Mouse (Mus musculus) embryonic facial prominence, embryonic 14.5 days (tissue): ENCODE measurements around the gene Glrp1. TPM values are rescaled to one million over a fixed set of nuclear protein-coding genes. Genes with fewer than 3 reads are reported as not detected.

Source experiments
- ATAC-seq: fragments of 200-750 bp; cut with Nextera tagmentation; 2 replicates; pipeline ENCODE4 v1.8.0; 2017; ENCODE audit warnings: low read depth, moderate number of reproducible peaks, moderate TSS enrichment
- DNase-seq: peaks from one replicate; pipeline ENCODE4 v3.0.0-alpha.2; 2015; ENCODE audit warnings: low spot score
- H3K27ac ChIP-seq: fragments of 300-500 bp; sonication (generic); replicated peaks from 2 replicates; pipeline ENCODE4 v1.5.1; 2014; ENCODE audit warnings: low read depth, mild to moderate bottlenecking, low read length, moderate library complexity
- H3K27me3 ChIP-seq: fragments of 300-500 bp; sonication (generic); replicated peaks from 2 replicates; pipeline ENCODE4 v1.6.1; 2014; ENCODE audit warnings: low read length; ENCODE audit not compliant: control insufficient read depth, insufficient read depth
- H3K36me3 ChIP-seq: fragments of 300-500 bp; sonication (generic); 2 replicates; pipeline ENCODE4 v1.6.1; 2014; ENCODE audit warnings: low read length, mixed read lengths; ENCODE audit not compliant: control insufficient read depth, insufficient read depth
- H3K4me1 ChIP-seq: fragments of 300-500 bp; sonication (generic); 2 replicates; pipeline ENCODE4 v1.6.1; 2014; ENCODE audit warnings: antibody characterized with exemption, low read length; ENCODE audit not compliant: control insufficient read depth, insufficient read depth
- H3K4me2 ChIP-seq: fragments of 300-500 bp; sonication (generic); 2 replicates; pipeline ENCODE4 v1.6.1; 2014; ENCODE audit warnings: low read depth, mild to moderate bottlenecking, low read length, moderate library complexity, mixed read lengths
- H3K4me3 ChIP-seq: fragments of 300-500 bp; sonication (generic); 2 replicates; pipeline ENCODE4 v1.5.1; 2014; ENCODE audit warnings: low read depth, mild to moderate bottlenecking, low read length
- H3K9ac ChIP-seq: fragments of 300-500 bp; sonication (generic); 2 replicates; pipeline ENCODE4 v1.6.1; 2014; ENCODE audit warnings: low read depth, mild to moderate bottlenecking, low read length, moderate library complexity, mixed read lengths
- H3K9me3 ChIP-seq: fragments of 300-500 bp; sonication (generic); 2 replicates; pipeline ENCODE4 v1.6.1; 2016; ENCODE audit warnings: low read length; ENCODE audit not compliant: control insufficient read depth
- WGBS: fragments of 180-500 bp; shearing (Covaris S2); extraction: QIAGEN DNeasy Blood & Tissue Kit; methylation state at CpG from one replicate; pipeline ENCODE4 v1.1.7; 2014; 5-methylcytosine and 5-hydroxymethylcytosine counted together
- polyA plus RNA-seq: library from polyadenylated mRNA; unstranded; fragments of >200 nt; fragmentation: Nextera tagmentation; extraction: Ambion mirVana; gene quantifications from 2 replicates; pipeline ENCODE4 v1.2.1, GENCODE M21; 2014

Glrp1 gene
- polyA plus RNA-seq, 1 experiment from 2014 or later, result not detected

DNA sequence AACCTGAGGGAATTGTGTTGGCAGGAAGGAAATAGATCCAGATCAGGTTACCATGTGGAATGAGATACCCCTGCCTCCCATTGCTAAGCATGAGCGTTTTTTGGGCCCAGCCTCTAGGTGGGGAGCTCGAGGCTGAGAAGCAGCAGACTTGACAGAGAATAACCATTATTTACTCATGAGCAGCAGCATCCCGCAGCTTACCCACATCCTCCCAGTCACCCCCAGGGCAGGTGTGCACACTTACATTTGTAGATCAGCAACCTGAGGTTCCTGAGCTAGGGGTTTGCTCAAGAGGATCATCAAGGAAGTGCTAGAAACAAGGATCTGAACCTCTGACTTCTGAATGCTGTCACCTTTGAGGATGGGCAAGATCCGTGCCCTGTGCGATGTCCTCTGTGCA, 3.5 kb downstream of the Glrp1 start:
- Histone ChIP-seq H3K9me3 (no peaks in the 10 kb centered on the region), H3K27me3 (no peaks in the 10 kb centered on the region), H3K36me3 (no peaks in the 10 kb centered on the region), H3K4me2 (no peak overlapping the region), H3K9ac (no peak overlapping the region), H3K4me1 (no peaks in the 10 kb centered on the region), H3K27ac (no peak overlapping the region), H3K4me3 (no peak overlapping the region)
- ATAC-seq (no peak), DNase-seq (no peak)
- 74% methylated on average over 5 of the region's 5 CpGs for WGBS

DNA sequence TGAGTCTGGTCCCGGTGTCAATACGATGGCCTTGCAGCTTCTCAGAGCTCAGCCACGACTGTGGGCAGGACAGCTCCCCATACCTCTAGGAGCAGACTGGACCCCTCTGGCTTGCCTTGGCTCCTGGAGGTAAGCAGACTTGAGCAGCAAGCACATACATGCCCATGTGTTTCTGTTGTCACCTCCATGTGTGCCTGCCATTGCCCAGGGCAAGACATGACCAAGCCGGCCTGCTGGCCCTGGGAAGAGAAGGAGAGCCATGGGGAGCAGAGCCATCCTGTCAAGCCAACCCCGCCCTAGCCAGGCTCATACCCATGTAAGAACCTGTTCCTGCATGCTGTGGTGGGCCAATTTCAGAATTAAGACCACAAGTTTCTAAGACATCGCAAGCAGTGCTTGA, 4.2 kb downstream of the Glrp1 start:
- no peak for DNase-seq
- Histone ChIP-seq H3K27me3 (no peaks in the 10 kb centered on the region), H3K4me1 (no peaks in the 10 kb centered on the region), H3K9ac (no peak overlapping the region), H3K4me3 (no peak overlapping the region), H3K4me2 (no peak overlapping the region), H3K27ac (no peak overlapping the region), H3K9me3 (no peaks in the 10 kb centered on the region), H3K36me3 (no peaks in the 10 kb centered on the region)
- WGBS, result 80% methylated on average over 6 of the region's 6 CpGs
- ATAC-seq, result no peak

DNA sequence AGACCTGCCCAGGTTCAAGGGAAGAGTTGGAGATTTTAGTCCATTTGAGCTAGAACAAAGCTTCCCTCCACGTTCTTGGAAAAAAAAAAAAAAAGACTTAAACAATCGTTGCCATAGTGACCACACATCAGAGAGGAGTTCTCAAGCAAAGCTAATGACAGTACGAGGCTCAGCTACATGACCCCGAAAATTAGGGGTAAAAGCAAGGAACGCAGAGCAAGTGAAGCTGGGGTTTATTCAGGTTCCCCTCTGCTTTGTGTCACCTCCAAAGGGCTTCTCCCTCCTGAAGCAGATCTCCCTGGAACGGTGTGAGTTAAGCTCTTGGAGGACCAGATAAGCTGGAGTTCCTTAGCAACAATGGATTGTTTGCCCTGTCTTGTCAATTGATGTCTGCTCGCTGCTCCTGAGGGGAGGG, 5.3 kb downstream of the Glrp1 start:
- Histone ChIP-seq H3K4me2 (no peak overlapping the region), H3K27ac (no peak overlapping the region), H3K9ac (no peak overlapping the region), H3K4me1 (no peaks in the 10 kb centered on the region), H3K9me3 (no peaks in the 10 kb centered on the region), H3K4me3 (no peak overlapping the region), H3K27me3 (no peaks in the 10 kb centered on the region), H3K36me3 (no peaks in the 10 kb centered on the region)
- ATAC-seq (no peak), DNase-seq (peak; percentile 47)
- 23% methylated on average over 7 of the region's 7 CpGs for WGBS

DNA sequence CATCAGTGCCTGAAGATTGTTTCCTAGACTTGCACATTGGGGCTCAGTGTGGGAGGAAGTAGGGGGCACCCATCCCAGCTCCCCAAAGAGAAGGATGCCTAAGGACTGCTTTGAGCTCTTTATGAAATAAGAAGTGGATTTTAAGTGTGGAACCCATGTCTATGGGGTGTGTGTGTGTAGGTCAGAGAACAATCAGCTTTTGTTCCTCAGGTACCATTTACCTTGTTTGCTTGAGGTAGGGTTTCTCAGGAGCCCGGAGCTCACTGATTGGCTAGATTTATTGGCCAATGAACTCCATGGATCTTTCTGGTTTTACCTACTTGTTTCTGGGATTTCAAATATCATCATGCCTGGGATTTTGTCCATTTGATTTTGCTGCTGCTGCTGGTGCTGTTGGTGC, 7.0 kb downstream of the Glrp1 start:
- Histone ChIP-seq H3K27me3 (no peaks in the 10 kb centered on the region), H3K4me1 (no peaks in the 10 kb centered on the region), H3K9ac (no peak overlapping the region), H3K9me3 (no peaks in the 10 kb centered on the region), H3K36me3 (no peaks in the 10 kb centered on the region), H3K4me2 (no peak overlapping the region), H3K27ac (no peak overlapping the region), H3K4me3 (no peak overlapping the region)
- DNase-seq (no peak), ATAC-seq (no peak)
- whole genome bisulfite sequencing, result 92% methylated on average over 1 of the region's 1 CpGs

DNA sequence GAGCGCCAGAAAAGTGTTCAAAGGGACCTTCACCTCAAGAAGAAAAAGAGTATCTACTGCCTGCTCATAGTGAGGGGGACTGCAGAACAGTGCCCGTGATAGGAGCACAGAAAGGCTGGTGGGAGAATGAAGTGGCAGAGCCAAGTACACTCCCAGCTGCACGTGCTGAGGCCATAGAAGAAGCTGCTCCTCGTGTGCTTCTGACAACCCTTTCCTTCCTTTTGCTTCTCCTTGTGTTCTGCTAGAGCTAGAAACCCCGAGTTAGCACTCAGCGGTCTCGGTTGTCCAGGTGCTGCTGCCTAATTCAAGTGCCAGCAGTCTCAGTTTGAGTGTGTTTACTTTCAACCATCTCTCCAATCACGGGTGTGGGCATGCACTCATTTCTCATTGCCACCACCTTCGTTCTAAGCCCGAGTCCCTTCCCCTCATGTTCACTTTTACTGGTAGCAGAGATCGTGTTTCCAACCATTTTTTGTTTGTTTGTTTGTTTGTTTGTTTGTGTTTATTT, 10.6 kb downstream of the Glrp1 start:
- H3K4me3 ChIP-seq, result no peak overlapping the region
- ATAC-seq, result no peak
- WGBS, result 83% methylated on average over 10 of the region's 11 CpGs
- H3K27ac ChIP-seq, result no peak overlapping the region
- H3K9ac ChIP-seq, result no peak overlapping the region
- H3K9me3 ChIP-seq, result no peaks in the 10 kb centered on the region
- no peak overlapping the region for H3K4me2 ChIP-seq
- no peaks in the 10 kb centered on the region for H3K27me3 ChIP-seq
- H3K36me3 ChIP-seq, result no peaks in the 10 kb centered on the region
- H3K4me1 ChIP-seq, result no peaks in the 10 kb centered on the region
- DNase-seq, result no peak

DNA sequence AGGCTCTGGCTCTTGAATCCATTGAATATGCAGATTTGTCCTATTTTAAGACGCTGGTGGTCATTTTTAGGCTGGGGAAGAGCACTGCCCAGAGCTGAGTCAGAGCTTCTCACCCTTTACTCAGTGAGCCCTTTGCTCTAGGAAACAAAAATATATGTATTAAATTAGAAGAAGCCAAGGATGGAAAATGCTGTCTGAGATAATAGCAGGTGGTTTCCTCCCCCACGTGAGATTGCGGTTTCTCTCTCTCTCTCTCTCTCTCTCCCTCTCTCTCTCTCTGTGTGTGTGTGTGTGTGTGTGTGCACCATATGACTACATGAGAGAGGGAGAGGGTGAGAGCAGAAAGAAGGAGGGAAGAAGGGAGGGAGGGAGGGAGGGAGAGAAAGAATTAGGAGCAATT, 12.5 kb downstream of the Glrp1 start:
- Histone ChIP-seq H3K27ac (no peak overlapping the region), H3K27me3 (no peaks in the 10 kb centered on the region), H3K4me3 (no peak overlapping the region), H3K9me3 (no peaks in the 10 kb centered on the region), H3K36me3 (no peaks in the 10 kb centered on the region), H3K9ac (no peak overlapping the region), H3K4me2 (no peak overlapping the region), H3K4me1 (no peaks in the 10 kb centered on the region)
- DNase-seq, result no peak
- 80% methylated on average over 3 of the region's 3 CpGs for WGBS
- ATAC-seq, result no peak

DNA sequence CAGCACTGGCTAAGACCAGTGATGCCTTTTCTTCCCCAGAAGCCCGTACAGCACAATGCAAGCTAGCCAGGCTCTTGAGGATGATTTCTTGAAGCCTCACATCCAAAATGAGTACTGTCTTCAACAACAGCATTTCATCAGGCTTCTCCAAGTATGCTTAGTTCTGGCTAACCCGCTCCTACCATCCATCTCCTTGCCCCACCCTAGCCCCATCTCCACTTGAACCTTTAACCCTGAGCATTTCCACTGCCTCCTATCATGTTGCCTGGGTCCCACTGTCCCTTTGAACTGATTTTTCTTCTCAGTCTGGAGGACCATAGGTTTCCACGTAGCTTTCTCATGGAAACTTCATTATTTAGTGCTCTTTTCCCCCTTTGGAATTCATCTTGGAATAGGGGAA, 17.5 kb downstream of the Glrp1 start:
- Histone ChIP-seq H3K36me3 (no peaks in the 10 kb centered on the region), H3K4me1 (no peaks in the 10 kb centered on the region), H3K9me3 (no peaks in the 10 kb centered on the region), H3K4me2 (no peak overlapping the region), H3K4me3 (no peak overlapping the region), H3K27me3 (no peaks in the 10 kb centered on the region), H3K27ac (no peak overlapping the region), H3K9ac (no peak overlapping the region)
- DNase-seq, result no peak
- WGBS, result 87% methylated on average over 3 of the region's 3 CpGs
- ATAC-seq, result no peak

DNA sequence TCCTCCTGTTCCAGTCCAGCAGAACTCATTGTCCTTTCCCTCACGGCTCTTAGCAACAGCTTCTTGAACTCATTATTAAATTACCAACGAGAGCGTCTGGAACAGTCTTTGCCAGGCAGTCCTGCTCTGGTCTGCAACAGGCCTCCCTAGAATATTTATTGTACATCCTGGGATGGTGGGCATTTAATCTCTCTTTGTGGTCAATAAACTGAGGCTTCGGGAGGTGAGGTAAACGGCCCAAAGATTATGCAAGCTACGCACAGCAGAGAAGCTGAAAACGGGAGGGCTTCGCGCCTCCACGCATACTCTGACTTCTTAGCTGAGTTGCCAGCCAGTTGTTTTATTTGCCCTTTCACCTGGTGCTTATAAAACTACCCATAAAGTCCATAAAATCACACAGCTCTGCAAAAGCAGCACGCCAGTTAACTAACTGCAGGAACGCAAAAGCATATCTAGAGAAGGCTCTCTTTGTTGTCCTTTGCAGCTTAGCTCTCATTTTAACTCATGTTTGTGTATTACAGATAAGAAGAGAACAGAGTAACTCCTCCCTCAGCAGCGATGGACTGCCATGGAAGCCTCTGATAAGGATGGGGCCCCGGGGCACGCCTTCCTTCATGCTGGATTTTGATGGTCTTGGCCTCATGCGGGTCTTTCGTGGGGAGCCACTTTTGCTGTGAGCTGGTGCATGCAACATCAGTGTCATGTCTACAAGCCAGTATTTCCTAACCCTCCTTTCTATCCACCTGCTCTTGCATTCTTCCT, 18.1 kb downstream of the Glrp1 start:
- Histone ChIP-seq H3K4me2 (no peak overlapping the region), H3K27ac (no peak overlapping the region), H3K9ac (no peak overlapping the region), H3K9me3 (no peaks in the 10 kb centered on the region), H3K36me3 (no peaks in the 10 kb centered on the region), H3K27me3 (no peaks in the 10 kb centered on the region), H3K4me3 (no peak overlapping the region), H3K4me1 (no peaks in the 10 kb centered on the region)
- 75% methylated on average over 17 of the region's 17 CpGs for WGBS
- DNase-seq (no peak), ATAC-seq (no peak)

DNA sequence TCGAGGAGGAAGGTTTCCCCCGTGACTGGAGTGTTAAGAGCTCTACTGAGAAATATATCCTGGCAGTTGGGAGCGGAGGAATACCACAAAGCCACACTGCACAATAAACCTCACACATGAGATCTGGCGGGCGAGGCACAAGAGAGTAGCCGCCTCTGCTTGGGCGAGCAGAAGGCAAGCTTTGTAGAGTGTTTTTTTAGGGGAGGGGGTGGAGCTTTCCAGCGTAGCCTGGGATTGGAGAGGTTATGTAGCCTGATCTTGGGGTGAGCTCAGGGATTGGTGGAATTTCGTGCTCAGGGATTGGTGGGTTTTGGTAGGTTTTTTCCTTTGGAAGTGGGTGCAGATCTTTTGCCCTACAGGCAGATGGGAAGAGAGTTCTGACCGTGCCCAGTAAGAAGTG, 19.7 kb downstream of the Glrp1 start:
- Histone ChIP-seq H3K27ac (no peak overlapping the region), H3K36me3 (no peaks in the 10 kb centered on the region), H3K9me3 (no peaks in the 10 kb centered on the region), H3K9ac (no peak overlapping the region), H3K4me1 (no peaks in the 10 kb centered on the region), H3K27me3 (no peaks in the 10 kb centered on the region), H3K4me3 (no peak overlapping the region), H3K4me2 (no peak overlapping the region)
- DNase-seq, result no peak
- no peak for ATAC-seq
- WGBS, result 87% methylated on average over 10 of the region's 10 CpGs
